Mouse (Mus musculus) E14TG2a.4 (cell line): ENCODE measurements around the gene Id1.

Experiments used
- CTCF ChIP-seq: conservative IDR thresholded peaks from 2 replicates; pipeline ENCODE4 v1.5.1; 2014; ENCODE audit warnings: low read length
- NANOG ChIP-seq: IDR thresholded peaks from 2 replicates; pipeline ENCODE4 v1.6.1; 2014; ENCODE audit warnings: borderline replicate concordance, low read length, mixed read lengths
- POU5F1 ChIP-seq: IDR thresholded peaks from 2 replicates; pipeline ENCODE4 v1.6.1; 2014; ENCODE audit warnings: low read length, borderline replicate concordance

DNA sequence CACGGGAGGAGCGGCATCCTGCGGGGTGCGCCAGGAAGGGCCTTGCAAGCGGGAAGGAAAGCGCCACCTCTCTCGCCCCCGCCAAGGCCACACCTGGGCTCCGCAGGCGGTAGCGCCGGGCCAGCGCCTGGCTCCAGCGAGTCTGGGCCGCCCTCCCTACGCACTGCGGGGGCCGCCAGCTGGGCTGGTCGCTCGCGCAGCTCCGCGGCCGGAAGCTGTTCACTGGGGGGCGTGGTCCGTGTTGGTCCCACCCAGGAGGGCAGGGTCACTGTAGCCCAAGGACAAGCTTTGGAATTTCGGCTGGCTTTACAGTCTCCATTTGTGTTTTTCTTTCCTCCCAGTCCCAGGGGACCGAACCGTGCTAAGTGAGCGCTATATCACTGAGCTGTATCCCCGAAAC lies 28.4 kb upstream of the Id1 start:
- TF ChIP-seq NANOG, result no peak
- TF ChIP-seq CTCF, result no peak
- no peak for TF ChIP-seq POU5F1
